Mouse (Mus musculus): ENCODE measurements at regions not wholly inside any gene's neighbourhood (a gene's known extent, or its start where the extent isn't known, plus 50 kb on each side); places are given as distances from the start of the nearest gene placed in this dataset.
"Not testable (repeated sequence)": the region's sequence is repeated elsewhere in the genome, so short reads cannot be mapped to it uniquely, and the experiment has no call there.

DNA sequence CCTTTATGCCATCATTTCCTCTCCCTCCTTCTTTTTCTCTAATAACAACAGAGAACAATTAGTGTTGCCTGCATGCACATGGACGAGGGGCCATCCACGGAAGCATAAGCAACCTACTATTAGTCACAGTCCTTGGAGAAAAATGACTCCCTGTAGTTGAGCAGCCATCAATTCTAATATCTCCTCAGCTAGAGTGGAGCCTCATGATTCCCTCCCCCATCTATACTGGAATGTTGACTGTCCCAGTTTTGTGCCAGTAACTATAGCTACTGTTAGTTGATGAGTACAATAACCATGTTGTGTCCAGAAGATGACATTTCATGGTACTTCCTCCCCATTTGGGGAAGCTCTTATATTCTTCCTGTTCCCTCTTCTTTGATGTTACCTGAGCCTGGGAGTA is 64.3 kb upstream of the Rtn4 start:
- no peak for DNase-seq

GRCm38 (mm10) chr11:29632486-29632885 is 60.3 kb upstream of the Rtn4 start:
- no peak for DNase-seq

GRCm38 (mm10) chr11:29633288-29633687 is 59.5 kb upstream of the Rtn4 start:
- DNase-seq, result not testable (repeated sequence)

DNA sequence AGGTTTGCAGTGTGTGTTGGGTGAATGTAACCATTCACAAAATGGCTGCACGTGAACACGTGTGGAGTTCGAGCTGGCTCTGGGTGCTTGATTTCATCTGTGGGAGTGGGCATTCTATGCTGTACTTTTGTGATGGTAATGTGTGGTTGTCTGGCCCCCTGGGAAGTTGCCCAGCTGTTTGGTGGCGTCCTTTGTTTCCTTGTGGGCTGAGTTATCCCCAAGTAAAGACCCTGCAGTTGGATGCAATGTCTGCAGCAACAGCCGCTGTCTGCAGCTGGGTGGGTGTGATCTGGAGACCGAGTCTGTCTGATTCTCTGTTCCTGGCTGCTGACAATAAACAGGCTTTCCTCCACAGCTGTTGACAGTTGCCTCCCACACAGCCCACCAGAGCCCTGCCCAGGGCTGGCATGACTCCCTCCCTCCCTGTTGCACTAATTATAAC is 56.0 kb upstream of the Rtn4 start:
- peak; percentile 10 to 54 for DNase-seq

- DNase-seq, result no peak
These were observed 54.6 kb upstream of the Rtn4 start for GRCm38 (mm10) chr11:29638093-29638669.

- DNase-seq, result no peak
These were observed 53.9 kb upstream of the Rtn4 start for GRCm38 (mm10) chr11:29638861-29639260.
